Mouse (Mus musculus): ENCODE data around the gene Clic1. TPM values are rescaled to one million over a fixed set of nuclear protein-coding genes. Genes with fewer than 3 reads are reported as not detected.

The Clic1 gene
- polyA plus RNA-seq, 1 experiment from 2014 or later: 102 TPM

Other genes starting within 250 kb of the Clic1 start
- not detected in 2 replicates for gene Cyp21a1, start 245.4 kb upstream of the Clic1 start, polyA plus RNA-seq (2015; fragmentation: Nextera tagmentation; extraction: Ambion mirVana)
- gene Stk19, start 213.0 kb upstream of the Clic1 start, polyA plus RNA-seq (2015; fragmentation: Nextera tagmentation; extraction: Ambion mirVana): 36.5 and 40.5 TPM in 2 replicates
- gene Dxo, start 212.9 kb upstream of the Clic1 start, polyA plus RNA-seq (2015; fragmentation: Nextera tagmentation; extraction: Ambion mirVana): 68.9 and 69.6 TPM in 2 replicates
- 54.1 and 60.4 TPM in 2 replicates for gene Skiv2l, start 199.8 kb upstream of the Clic1 start, polyA plus RNA-seq (2015; fragmentation: Nextera tagmentation; extraction: Ambion mirVana)
- gene Nelfe, start 199.6 kb upstream of the Clic1 start, polyA plus RNA-seq (2015; fragmentation: Nextera tagmentation; extraction: Ambion mirVana): 82.7 and 88.9 TPM in 2 replicates
- gene Cfb, start 187.4 kb upstream of the Clic1 start, polyA plus RNA-seq (2015; fragmentation: Nextera tagmentation; extraction: Ambion mirVana): 1.9 TPM in 2 replicates
- gene Zbtb12, start 170.5 kb upstream of the Clic1 start, polyA plus RNA-seq (2015; fragmentation: Nextera tagmentation; extraction: Ambion mirVana): 13.5 and 13.9 TPM in 2 replicates
- gene Gm20547, start 167.9 kb upstream of the Clic1 start, polyA plus RNA-seq (2015; fragmentation: Nextera tagmentation; extraction: Ambion mirVana): 0.10 TPM in 1 of 2 replicates, not detected in the other
- 1.4 and 2.3 TPM in 2 replicates for gene C2, start 151.7 kb upstream of the Clic1 start, polyA plus RNA-seq (2015; fragmentation: Nextera tagmentation; extraction: Ambion mirVana)
- gene Ehmt2, start 151.5 kb upstream of the Clic1 start, polyA plus RNA-seq (2015; fragmentation: Nextera tagmentation; extraction: Ambion mirVana): 90.1 and 98.0 TPM in 2 replicates
- 0.17 TPM in 1 of 2 replicates, not detected in the other for gene Slc44a4, start 135.5 kb upstream of the Clic1 start, polyA plus RNA-seq (2015; fragmentation: Nextera tagmentation; extraction: Ambion mirVana)
- 30.6 and 31.5 TPM in 2 replicates for gene Neu1, start 118.7 kb upstream of the Clic1 start, polyA plus RNA-seq (2015; fragmentation: Nextera tagmentation; extraction: Ambion mirVana)
- 0.26 and 0.32 TPM in 2 replicates for gene Hspa1b, start 90.7 kb upstream of the Clic1 start, polyA plus RNA-seq (2015; fragmentation: Nextera tagmentation; extraction: Ambion mirVana)
- not detected in 2 replicates for gene Gm20481, start 80.1 kb upstream of the Clic1 start, polyA plus RNA-seq (2015; fragmentation: Nextera tagmentation; extraction: Ambion mirVana)
- gene Hspa1a, start 77.8 kb upstream of the Clic1 start, polyA plus RNA-seq (2015; fragmentation: Nextera tagmentation; extraction: Ambion mirVana): 4.0 and 4.6 TPM in 2 replicates
- 0.85 and 1.1 TPM in 2 replicates for gene Hspa1l, start 77.3 kb upstream of the Clic1 start, polyA plus RNA-seq (2015; fragmentation: Nextera tagmentation; extraction: Ambion mirVana)
- 112 and 117 TPM in 2 replicates for gene Lsm2, start 68.1 kb upstream of the Clic1 start, polyA plus RNA-seq (2015; fragmentation: Nextera tagmentation; extraction: Ambion mirVana)
- gene Vars, start 49.0 kb upstream of the Clic1 start, polyA plus RNA-seq (2015; fragmentation: Nextera tagmentation; extraction: Ambion mirVana): 57.3 TPM in 2 replicates
- gene Vwa7, start 33.4 kb upstream of the Clic1 start, polyA plus RNA-seq (2015; fragmentation: Nextera tagmentation; extraction: Ambion mirVana): 0.16 and 0.18 TPM in 2 replicates
- gene Sapcd1, start 21.9 kb upstream of the Clic1 start, polyA plus RNA-seq (2015; fragmentation: Nextera tagmentation; extraction: Ambion mirVana): 2.5 and 2.9 TPM in 2 replicates
- 2.7 and 3.5 TPM in 2 replicates for gene Msh5, start 3.2 kb upstream of the Clic1 start, polyA plus RNA-seq (2015; fragmentation: Nextera tagmentation; extraction: Ambion mirVana)
- gene Ddah2, start 9.1 kb downstream of the Clic1 start, polyA plus RNA-seq (2015; fragmentation: Nextera tagmentation; extraction: Ambion mirVana): 420 and 426 TPM in 2 replicates
- gene Ly6g6c, start 15.4 kb downstream of the Clic1 start, polyA plus RNA-seq (2015; fragmentation: Nextera tagmentation; extraction: Ambion mirVana): not detected in 2 replicates
- gene Mpig6b, start 16.2 kb downstream of the Clic1 start, polyA plus RNA-seq (2015; fragmentation: Nextera tagmentation; extraction: Ambion mirVana): 0.25 and 0.31 TPM in 2 replicates
- 0.45 TPM in 1 of 2 replicates, not detected in the other for gene Ly6g6e, start 26.9 kb downstream of the Clic1 start, polyA plus RNA-seq (2015; fragmentation: Nextera tagmentation; extraction: Ambion mirVana)
- gene Ly6g6d, start 28.1 kb downstream of the Clic1 start, polyA plus RNA-seq (2015; fragmentation: Nextera tagmentation; extraction: Ambion mirVana): 0.61 and 1.1 TPM in 2 replicates
- gene Ly6g6f, start 35.6 kb downstream of the Clic1 start, polyA plus RNA-seq (2015; fragmentation: Nextera tagmentation; extraction: Ambion mirVana): 0.19 and 0.28 TPM in 2 replicates
- gene Abhd16a, start 39.3 kb downstream of the Clic1 start, polyA plus RNA-seq (2015; fragmentation: Nextera tagmentation; extraction: Ambion mirVana): 86.9 and 93.8 TPM in 2 replicates
- gene Ly6g5c, start 58.3 kb downstream of the Clic1 start, polyA plus RNA-seq (2015; fragmentation: Nextera tagmentation; extraction: Ambion mirVana): 0.36 TPM in 1 of 2 replicates, not detected in the other
- gene Ly6g5b, start 65.5 kb downstream of the Clic1 start, polyA plus RNA-seq (2015; fragmentation: Nextera tagmentation; extraction: Ambion mirVana): 1.1 and 1.9 TPM in 2 replicates
- gene Gpank1, start 71.5 kb downstream of the Clic1 start, polyA plus RNA-seq (2015; fragmentation: Nextera tagmentation; extraction: Ambion mirVana): 21.6 and 24.4 TPM in 2 replicates
- gene Csnk2b, start 72.1 kb downstream of the Clic1 start, polyA plus RNA-seq (2015; fragmentation: Nextera tagmentation; extraction: Ambion mirVana): 317 and 322 TPM in 2 replicates
- 10.2 and 11.2 TPM in 2 replicates for gene D17H6S53E, start 76.4 kb downstream of the Clic1 start, polyA plus RNA-seq (2015; fragmentation: Nextera tagmentation; extraction: Ambion mirVana)
- 0.34 and 0.84 TPM in 2 replicates for gene Apom, start 82.1 kb downstream of the Clic1 start, polyA plus RNA-seq (2015; fragmentation: Nextera tagmentation; extraction: Ambion mirVana)
- gene Bag6, start 85.2 kb downstream of the Clic1 start, polyA plus RNA-seq (2015; fragmentation: Nextera tagmentation; extraction: Ambion mirVana): 76.5 and 81.9 TPM in 2 replicates
- gene Prrc2a, start 114.9 kb downstream of the Clic1 start, polyA plus RNA-seq (2015; fragmentation: Nextera tagmentation; extraction: Ambion mirVana): 181 and 196 TPM in 2 replicates
- 8.7 and 11.6 TPM in 2 replicates for gene Aif1, start 126.1 kb downstream of the Clic1 start, polyA plus RNA-seq (2015; fragmentation: Nextera tagmentation; extraction: Ambion mirVana)
- 6.8 and 8.9 TPM in 2 replicates for gene Lst1, start 138.5 kb downstream of the Clic1 start, polyA plus RNA-seq (2015; fragmentation: Nextera tagmentation; extraction: Ambion mirVana)
- 0.44 and 0.52 TPM in 2 replicates for gene Ltb, start 144.5 kb downstream of the Clic1 start, polyA plus RNA-seq (2015; fragmentation: Nextera tagmentation; extraction: Ambion mirVana)
- not detected in 2 replicates for gene Tnf, start 152.0 kb downstream of the Clic1 start, polyA plus RNA-seq (2015; fragmentation: Nextera tagmentation; extraction: Ambion mirVana)
- 0.23 and 0.27 TPM in 2 replicates for gene Lta, start 155.4 kb downstream of the Clic1 start, polyA plus RNA-seq (2015; fragmentation: Nextera tagmentation; extraction: Ambion mirVana)
- 0.57 and 0.83 TPM in 2 replicates for gene Gm16181, start 170.9 kb downstream of the Clic1 start, polyA plus RNA-seq (2015; fragmentation: Nextera tagmentation; extraction: Ambion mirVana)
- gene Atp6v1g2, start 183.7 kb downstream of the Clic1 start, polyA plus RNA-seq (2015; fragmentation: Nextera tagmentation; extraction: Ambion mirVana): 52.4 and 54.2 TPM in 2 replicates
- 8.4 and 10.8 TPM in 2 replicates for gene Nfkbil1, start 185.8 kb downstream of the Clic1 start, polyA plus RNA-seq (2015; fragmentation: Nextera tagmentation; extraction: Ambion mirVana)
- 391 and 410 TPM in 2 replicates for gene Ddx39b, start 191.8 kb downstream of the Clic1 start, polyA plus RNA-seq (2015; fragmentation: Nextera tagmentation; extraction: Ambion mirVana)
- 73.4 and 73.6 TPM in 2 replicates for gene H2-D1, start 212.8 kb downstream of the Clic1 start, polyA plus RNA-seq (2015; fragmentation: Nextera tagmentation; extraction: Ambion mirVana)